Mouse (Mus musculus): ENCODE measurements at regions not wholly inside any gene's neighbourhood (a gene's known extent, or its start where the extent isn't known, plus 50 kb on each side); places are given as distances from the start of the nearest gene placed in this dataset.
"Not testable (repeated sequence)": the region's sequence is repeated elsewhere in the genome, so short reads cannot be mapped to it uniquely, and the experiment has no call there.

DNA sequence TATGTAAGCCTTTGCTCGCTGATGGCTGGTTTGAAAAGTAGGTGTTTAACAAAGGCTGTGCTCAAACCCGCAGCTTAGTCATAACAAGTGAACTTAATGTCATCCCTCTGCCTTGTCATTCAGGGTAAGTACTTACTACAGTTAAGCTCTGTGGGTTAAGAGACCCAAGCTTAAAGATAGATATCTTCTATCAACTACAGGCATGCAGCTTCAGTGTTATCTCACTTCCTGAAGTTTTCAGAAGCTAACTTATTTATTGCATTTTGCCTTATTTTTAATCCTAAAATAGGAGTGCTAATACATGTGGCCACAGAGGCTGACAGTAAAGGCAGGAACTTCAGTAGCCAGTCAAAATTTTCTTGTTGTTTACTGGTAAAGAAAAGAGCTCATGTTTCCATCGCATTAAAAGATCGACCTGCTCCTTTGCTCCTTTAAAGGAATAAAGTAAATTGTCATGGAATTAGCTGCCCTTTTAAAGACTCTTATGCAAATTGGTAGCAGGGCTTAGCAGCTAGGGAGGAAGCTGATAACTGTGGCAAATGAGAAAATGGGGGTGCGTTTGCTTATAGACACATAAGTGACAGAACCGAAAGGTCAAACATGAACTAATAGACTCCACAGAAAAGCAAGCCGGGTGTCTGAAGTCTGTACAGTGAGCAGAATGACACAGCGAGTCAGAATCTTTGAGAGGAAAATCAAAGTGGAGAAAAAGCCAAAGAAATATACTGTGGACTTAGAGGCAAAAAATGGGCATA lies 55.9 kb upstream of the Inpp4b start:
- peak; percentile 43 for ATAC-seq

DNA sequence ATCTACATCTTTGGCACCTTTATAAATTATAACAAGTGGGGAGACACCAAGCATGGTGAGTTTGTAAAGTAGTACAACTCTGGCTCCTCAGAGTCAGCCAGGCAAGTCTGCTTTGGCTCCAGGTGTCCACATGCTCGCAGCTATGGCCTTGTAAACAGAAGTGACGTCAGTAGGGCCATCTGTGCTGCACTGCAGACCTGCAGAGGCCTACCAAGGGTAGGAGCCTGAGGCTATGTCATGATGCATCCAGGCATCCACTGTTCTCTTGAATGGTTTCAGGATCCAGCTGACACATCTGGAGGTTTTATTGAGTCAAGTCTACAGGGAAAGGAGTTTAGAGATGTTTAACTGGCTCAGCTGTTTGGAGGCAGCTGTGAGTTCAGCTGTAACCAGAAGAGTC lies 82.3 kb upstream of the Inpp4b start:
- no peak for ATAC-seq

DNA sequence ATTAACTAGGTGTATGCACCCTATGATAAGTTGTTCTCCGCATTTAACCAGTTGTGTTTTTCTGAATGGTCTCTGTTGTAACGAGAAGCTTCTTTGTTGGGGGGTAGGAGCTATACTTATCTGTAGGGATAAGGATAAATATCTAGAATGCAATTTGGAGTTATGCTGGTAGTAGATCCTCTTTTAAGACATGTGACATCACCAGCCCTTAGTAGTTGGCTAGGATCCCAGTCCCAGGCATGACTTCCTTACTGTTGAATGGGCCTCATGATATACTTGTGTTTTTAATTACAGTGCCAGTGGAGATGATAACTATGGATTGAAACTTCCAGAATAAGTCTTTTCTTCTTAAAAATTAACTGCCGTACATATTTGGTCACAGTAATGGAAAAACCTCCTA lies 118.5 kb upstream of the Inpp4b start:
- ATAC-seq: no peak

DNA sequence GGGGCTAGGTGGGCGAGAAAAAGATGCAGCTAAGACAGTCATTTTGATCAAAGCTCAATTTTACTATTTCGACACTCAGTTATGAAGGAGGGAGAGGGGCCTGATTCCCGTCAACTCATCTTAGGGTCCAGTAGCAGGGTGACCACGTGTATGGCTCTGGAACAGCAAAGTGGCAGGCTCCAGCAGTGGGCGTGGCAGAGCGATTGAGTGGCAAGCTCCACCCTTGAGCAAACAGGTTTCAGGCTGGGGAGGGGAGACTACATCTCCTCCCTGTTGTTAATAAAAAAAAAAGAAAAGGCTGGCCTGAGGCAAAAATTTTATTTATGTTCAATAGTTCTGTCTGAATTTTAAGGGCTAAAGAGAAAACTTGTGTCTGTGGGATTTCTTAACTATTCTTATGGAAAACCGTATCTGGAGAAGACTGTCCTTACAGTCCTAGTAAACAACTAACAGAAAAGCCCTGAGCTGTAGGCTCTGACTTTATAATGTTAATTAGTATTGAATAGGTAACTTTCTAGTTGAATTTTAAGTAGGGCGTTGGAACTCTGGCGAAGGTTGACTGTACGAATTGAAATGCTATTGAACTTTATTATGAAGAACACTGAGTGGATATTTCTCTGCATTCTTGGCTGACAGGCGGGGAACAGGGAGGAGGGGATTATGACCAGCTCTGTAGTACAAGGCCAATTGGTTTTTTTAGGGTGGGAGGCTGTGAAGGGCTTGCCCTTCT lies 155.1 kb upstream of the Inpp4b start:
- not testable (repeated sequence) for ATAC-seq

DNA sequence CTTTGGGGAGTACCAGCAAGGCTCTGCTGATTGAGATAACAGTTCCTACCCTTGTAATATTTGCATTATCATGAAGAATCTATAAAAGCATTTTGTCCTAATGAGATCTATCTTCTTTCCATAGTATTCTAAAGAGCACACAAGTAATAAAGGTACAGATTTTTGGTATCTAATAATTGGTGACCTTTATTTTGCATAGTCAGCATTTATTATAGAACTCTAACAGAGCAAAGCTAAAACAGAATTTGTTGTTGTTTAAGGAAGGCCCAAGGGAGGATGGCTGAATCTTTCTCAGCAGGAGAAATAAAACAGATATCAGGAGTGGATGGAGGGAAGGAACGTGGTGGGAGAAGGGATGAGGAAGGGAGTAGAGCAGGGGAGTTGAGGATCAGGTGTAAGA lies 160.8 kb upstream of the Usp38 start:
- ATAC-seq: no peak

DNA sequence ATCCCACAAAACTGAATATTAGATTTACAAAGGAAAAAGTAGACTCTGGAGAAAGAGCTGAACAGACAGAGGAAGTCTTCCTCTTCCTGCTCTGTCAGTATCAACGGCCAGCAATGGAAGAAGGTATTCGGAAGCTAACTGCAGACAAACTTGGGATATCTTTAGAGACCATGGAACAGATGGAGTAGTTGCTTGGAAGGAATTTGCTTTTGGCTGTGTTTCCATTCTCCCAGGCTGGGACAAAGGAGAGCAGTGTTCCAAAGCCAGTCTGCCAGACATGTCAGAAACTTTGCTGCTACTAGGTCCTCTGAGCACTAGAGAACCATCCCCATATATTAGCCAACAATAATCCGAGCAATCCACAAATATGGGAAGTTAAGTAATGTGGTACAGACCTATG lies 132.5 kb upstream of the Usp38 start:
- no peak for ATAC-seq

DNA sequence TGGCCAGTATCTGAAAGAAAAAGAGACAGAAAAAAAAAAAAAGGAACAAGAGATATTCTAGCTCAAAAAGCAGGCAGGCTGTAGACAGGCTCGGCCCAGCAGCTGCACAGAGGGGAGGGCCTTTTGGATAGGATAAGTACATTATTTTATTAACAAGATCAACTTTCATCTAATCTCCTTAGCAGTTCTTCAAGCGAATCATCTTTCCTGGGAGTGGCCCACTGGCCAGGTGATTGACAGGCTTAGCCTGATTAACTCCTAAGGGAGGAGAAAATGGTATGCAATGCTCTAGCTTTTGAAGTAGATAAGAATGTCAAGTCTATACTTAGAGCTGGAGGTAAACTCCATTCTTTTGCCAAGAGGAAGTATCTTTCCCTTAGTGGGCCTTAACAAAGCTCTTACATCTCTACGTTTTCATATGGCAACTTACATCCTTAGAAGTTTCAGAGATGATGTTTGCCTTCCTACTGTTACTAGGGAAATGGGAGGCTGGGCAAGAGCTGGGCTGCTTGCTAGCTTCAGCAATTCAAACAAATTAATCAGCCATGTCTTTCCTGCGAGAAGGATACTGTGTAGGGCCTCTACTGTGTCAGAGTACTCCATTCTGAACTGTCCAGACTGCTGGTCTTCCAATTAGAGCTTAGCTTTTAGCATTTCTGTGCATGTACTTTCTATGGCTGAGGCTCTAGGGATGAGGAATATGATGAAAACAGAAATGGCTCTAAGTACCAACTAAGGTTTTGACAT lies 92.2 kb upstream of the Usp38 start:
- no peak for ATAC-seq

DNA sequence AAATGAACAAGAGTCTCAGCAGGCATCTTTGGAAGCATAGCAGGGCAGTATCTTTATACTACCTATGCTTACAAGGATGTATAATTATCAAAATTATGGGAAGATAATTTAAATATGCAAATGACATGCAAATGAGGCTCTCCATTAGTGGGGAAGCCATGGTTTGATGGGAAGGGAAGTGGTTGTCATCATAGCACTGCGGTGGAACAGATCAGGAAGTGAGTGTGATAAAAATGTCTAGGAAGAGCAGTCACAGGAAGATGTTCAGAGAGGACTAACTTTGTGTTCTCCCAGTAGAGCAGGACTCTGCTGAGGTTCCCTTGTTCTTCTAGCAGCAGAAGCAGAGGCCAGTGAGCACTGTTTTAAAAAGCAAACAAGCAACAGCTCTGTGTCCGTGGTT lies 84.2 kb upstream of the Usp38 start:
- no peak for ATAC-seq

DNA sequence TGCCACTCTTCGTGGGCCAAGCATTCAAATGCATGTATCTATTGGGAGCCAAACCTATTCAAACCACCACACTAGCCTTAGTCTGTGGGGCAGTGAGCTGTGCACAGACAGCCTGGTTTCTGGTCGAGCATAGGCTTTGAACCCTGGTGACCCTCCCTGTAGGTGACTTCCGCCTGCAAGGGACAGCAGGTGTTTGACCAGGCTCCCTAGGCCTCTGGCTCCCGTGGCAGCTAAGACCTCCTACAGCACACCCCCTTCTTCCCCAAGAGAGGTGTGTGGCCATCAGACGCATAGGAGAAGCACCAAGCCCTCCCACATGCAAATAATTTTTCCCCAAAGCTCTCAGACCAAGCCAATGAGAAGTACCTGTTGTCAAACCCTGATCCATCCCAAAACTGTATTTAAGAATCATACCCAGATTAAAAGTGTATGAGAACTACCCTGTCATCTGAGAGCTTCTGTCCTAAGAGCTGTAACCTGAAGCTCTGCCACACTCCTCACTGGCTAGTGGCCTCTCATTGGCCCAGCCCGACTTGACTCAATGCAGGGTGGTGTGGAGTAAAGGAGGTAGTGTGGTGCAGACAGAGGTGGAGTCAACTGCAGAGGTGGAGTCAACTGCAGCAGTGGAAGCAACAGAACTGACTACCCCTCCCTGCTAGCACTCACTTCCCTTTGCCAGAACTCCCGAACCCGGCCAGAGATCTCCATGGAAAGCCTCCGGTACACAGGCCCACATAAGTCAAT lies 82.5 kb upstream of the Usp38 start:
- no peak for ATAC-seq

DNA sequence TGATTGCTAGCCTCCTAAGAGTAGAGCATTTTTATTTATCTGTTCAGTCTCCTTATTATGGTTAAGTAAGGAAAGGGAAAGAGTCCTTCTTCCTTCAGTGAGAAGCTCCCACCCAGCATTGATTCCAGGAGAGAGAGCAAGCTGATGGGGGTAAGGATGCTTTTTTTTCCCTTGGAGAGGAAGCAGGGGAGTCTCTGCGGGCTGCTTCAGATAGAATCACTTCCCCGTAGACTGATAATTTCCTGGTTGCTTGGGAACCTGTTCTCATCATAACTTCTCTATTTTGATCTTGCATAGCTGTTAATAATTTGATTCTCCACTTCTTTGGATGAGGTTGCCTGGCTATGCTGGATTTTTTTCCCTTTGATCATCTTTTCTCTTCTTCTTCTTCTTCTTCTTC lies 80.5 kb upstream of the Usp38 start:
- no peak for ATAC-seq

DNA sequence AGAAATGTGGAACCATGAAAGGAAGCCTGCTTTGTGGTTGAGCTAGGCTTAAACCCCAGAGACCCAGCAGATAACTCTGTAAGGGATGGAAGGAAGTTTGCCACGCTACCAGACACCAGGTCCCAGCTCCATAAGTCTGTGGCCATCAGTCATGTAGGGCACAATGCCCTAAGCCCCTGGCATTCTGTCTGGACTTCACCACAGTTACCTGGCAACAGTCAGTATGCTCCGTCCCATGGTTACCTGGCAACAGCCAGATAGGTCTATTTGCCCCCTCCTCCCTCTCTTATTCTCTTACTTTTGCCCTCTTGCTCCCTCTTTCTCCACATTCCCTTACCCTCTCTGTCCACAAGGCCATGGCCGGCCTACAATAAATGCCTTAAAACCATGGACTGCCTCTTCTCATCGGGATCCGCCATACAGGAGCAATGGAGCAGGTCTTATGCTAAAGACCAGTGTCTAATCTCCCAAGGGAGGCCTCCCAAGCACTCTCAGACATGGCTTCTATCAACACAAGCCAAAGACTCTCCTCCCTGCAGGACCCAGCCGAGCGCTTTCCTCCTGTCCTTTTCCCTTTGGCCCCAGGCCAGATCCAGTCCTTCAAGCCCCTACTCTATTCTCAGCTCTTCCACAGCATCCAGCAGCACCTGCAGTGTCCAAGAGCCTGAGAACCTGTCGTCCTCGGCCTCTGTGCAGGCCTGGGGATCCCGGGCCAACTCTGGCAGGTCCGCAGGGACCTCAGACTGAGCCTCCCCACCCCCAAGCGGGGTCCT lies 66.3 kb upstream of the Usp38 start:
- ATAC-seq: no peak

DNA sequence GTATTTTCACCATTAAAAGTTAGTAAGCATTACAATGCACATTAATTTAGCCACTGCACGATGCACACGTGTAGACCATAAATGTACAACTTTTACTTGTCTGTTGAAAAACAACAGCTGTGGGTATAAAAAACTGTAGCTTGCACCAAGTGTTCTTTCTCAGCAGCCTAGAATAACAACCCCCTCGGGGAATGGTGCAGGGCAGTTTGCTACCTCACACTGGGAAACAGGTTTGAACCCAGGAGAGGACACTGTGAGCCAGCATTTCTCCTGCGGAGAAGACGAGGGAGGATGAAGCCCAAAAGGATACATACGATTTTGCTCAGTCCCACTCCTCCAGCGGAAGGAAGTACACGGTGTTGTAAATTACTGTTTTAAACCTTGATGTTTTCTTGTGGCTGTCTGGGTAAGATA lies 65.2 kb upstream of the Usp38 start:
- no peak for ATAC-seq

DNA sequence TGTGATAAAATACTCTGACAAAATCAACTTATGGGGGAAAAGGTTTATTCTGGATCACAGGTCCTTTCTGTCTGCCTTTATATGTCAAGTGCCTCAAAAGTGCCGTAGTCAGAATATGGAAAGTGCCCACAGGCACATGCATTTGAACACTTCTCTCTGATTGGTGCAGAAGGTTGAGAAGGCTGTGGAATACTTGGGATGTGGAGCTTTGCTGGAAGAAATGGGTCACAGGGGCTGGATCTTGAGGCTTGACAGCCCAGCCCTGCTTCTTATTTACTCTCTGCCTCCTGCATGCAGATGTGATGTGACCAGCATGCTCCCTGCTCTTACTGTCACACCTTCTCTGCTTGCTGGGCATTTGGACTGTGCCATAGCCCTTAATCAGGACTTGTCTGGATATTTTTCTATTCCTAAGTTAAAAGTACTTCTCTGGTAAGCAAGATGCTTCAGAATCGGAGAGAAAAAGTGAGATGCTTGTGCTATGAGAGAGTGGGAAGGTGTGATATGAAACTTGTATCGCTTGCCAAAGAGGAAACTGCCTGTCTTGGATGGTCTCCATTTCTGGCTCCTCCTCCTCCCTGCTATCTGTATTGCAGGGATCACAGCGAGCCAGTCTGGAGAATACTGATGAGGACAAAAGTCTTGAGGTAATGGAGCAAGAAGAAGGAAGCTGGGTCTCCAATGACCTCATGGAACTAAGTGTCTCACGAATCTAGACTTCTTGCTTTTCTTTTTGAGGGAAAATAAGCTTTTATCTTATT lies 54.5 kb upstream of the Usp38 start:
- no peak for ATAC-seq

DNA sequence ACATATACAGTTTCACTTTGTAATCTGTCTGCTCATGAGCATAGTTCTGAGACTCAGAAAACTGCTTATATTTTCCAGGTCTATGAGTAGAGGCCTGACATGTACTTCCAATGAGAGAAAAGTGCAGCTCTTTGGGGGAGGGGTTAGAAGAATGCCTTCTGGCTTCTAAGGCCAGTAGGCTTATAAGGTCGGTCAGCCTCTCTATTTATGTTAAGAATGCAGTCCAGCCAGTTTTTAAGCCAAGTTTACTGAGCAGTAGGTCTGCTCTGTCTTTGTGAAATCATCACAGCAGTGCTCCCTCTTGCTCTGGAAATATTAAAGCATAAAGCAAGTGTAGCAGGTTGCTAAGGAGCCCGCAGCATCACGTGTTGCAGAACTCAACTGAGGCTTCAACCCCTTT lies 53.8 kb upstream of the Usp38 start:
- no peak for ATAC-seq

DNA sequence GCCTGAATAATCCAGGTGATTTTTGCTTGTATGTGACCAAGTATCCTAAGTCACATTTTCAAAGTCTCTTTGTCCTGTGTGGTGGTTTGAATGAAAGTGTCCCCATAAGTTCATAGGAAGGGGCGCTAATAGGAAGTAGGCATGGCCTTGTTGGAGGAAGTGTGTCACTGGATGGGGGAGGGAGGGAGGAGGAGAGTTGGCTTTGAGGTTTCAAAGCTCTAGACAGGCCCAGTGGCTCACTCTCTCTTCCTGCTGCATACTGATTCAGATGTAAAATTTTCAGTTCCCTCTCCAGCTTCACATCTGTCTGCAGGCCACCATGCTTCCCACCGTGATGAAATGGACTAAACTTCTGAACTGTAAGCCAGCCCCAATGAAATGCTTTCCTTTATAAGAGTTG lies 52.0 kb upstream of the Usp38 start:
- no peak for ATAC-seq
